Mouse (Mus musculus) layer of hippocampus, adult 9-10 months (tissue): ENCODE data around the gene Prpsap2.
"Not testable (repeated sequence)": the region's sequence is repeated elsewhere in the genome, so short reads cannot be mapped to it uniquely, and the experiment has no call there.

Experiments
- DNase-seq: peaks from one replicate; pipeline ENCODE4 v3.0.0; 2022; ENCODE audit warnings: low spot score

Gene Prpsap2

DNA sequence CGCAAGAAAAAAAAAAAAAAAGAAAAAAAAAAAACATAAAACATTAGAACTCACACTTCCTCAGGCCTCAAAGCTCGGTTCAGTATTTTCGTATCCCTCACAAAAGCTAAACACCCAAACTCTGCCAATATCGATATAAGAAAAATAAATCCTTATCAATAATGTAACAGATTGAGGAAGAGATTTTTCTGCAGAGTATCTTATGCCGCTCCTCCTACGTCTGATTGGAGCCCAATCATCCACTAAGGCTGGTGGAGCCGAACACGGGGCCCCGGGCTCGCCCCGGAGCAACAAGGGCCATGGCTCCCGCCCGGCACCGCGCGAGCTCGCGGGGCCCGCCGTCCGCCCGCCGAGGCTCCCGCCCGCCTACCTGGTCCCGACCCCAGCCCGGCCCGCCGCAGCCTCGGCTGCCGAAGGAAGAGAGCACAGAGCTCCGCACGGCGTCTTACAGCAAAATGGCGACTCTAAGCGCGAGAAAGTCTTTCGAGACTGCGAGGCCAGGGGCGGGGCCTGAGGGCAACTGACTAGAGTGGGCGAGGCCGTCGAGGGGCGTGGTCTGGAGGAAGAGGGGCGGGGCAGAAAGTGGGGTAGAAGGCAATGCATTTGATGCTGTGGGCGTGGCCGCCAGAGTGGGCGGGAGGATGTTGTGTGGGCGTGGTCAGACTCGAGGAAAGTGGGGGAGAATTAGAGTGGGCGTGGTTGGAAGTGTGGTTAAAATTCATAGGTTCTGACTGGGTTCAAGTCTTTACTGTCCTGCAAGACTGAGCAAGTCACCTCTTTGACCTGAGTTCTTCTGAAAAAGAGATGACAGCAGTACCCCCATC, at the start of gene Prpsap2:
TSS of gene Prpsap2 (minus strand) at position 505 of the 824 bp plus-strand sequence.
- DNase-seq, result peak; percentile 96

- DNase-seq, result no peak
These were observed 47.9 kb upstream of the Prpsap2 start for GRCm38 (mm10) chr11:61809793-61810192.

- DNase-seq, result no peak
These were observed 46.7 kb upstream of the Prpsap2 start for GRCm38 (mm10) chr11:61808551-61809117.

DNA sequence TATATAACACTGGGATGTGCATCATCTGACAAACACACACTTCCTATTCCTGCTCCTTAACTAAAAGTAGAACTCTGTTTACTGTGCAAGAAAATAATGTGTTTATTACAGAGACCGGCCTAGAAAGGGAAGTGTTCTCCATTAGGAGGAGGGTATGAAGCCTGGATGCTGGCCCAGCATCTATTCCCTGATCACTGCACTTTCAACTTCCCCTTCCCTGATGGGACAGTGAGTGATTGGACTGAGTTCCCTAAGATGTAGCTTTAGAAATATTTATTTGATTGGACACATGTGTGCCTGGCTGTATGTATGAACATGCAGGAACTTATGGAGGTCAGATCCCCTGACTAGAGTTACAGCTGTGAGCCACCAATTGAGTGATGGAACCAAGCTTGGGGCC, 31.6 kb upstream of the Prpsap2 start:
- no peak for DNase-seq

- no peak for DNase-seq
These were observed 26.7 kb upstream of the Prpsap2 start for GRCm38 (mm10) chr11:61788550-61788949.

GRCm38 (mm10) chr11:61782526-61782925, 20.6 kb upstream of the Prpsap2 start:
- not testable (repeated sequence) for DNase-seq

GRCm38 (mm10) chr11:61774551-61775149, 12.8 kb upstream of the Prpsap2 start:
- DNase-seq, result peak; percentile 53

- DNase-seq, result no peak
These were observed 1.4 kb downstream of the Prpsap2 start for GRCm38 (mm10) chr11:61760518-61760917.

DNA sequence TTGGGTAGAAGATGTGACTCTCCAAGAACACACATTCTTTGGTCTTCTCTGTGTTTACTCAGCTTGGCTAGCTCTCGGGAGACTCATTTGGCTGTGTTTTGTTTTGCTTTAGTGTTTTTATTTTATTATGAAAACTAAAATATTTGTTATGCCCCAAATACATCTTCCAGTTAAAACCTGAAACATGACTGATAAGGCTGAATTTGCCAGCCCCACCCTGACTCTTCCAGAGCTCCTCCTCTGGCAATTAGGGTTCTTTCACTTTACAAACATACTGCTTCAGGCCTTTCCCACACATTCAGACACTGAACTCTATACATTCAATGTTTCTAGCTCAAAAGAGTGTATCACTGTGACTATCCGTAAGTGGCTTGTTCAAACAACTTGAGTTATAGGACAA, 4.7 kb downstream of the Prpsap2 start:
- no peak for DNase-seq

GRCm38 (mm10) chr11:61751612-61752011, 10.3 kb downstream of the Prpsap2 start:
- DNase-seq, result peak; percentile 41

- DNase-seq, result no peak
These were observed 14.7 kb downstream of the Prpsap2 start for GRCm38 (mm10) chr11:61747161-61747560.

DNA sequence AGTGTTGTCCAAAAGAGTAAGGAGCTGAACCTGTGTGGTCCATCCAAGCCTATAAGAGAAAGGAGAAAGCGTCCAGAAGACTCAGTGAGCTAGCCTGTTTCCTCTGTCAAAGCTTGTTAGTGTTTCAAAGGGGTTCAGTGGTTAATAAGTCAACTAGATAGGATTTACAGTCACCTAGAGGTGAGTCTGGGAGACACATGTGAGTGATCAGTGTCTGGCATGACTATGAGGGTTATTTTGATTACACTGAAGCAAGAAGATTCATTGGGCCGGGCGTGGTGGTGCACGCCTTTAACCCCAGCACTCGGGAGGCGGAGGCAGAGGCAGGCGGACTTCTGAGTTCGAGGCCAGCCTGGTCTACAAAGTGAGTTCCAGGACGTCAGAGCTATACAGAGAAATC, 16.1 kb downstream of the Prpsap2 start:
- DNase-seq, result no peak

DNA sequence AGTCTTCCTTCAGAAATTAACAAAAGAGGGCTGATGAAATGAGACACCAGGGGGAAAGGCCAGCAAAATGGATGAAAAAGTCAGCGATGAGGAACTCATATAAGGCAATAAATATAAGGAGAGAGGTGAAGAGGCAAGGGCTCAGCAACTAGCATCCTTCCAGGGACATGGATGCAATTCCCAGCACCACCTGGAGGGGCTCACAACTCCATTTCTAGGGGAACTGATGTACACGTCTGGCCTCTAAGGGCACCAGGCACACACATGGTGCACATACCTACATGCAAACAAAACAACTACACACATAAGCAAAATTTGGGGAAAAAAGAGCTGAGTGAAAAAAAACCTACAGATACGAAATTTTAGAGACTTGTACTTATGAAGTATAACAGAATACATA, 17.4 kb downstream of the Prpsap2 start:
- DNase-seq, result no peak

GRCm38 (mm10) chr11:61743768-61744167, 18.1 kb downstream of the Prpsap2 start:
- no peak for DNase-seq

DNA sequence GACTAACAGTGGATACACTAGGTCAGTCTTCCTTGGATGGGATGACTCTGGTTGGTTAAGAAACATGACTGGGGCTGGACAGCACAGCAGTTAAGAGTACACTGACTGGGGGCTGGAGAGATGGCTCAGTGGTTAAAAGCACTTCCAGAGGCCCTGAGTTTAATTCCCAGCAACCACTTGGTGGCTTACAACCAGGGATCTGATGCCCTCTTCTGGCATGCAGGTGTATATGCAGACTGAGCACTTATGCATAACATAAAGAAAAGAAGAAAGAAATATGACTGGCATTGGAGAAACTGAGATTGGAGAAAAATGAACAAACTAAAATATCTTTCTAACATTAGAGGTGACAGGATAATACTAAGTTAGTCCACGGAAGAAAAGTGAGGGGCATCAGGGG, 21.4 kb downstream of the Prpsap2 start:
- no peak for DNase-seq

GRCm38 (mm10) chr11:61737290-61737689, 24.6 kb downstream of the Prpsap2 start:
- DNase-seq, result no peak

DNA sequence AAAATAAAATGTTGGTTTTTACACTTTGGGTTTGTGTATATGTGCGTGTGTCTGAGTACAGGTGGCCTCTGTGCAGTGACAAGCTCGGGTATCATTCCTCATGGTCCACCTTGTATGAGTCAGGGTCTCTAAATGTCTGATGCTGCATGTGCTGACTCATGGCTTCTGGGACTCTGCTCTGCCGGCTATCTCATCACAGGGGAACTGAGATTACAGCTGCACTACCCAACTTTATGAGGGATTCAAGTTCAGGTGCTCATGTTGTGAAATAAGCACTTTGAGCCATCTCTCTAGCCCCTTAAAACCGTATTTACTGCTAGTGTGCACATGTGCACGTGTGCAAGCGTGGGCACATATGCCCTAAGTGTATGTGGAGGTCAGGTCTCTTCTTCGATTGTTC, 29.2 kb downstream of the Prpsap2 start:
- no peak for DNase-seq

DNA sequence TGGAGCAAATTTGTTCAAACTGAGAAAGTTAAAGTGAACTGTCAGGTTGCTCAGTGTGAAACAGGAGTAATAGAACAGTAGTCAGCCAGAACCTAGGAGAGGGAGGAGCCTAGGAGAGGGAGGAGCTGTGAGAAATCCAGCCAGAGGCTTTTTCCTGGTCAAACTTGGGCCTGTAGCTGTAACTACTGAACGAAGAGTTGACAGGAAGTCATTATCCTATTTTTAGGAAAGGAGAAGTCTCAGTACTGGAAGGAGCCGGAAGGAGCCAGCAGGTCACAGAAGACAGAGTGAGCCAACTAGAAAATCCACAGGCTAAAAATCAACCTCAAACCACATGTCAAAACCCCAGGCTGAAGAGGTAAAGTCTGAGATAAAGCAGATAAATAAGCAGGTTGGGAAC, 33.9 kb downstream of the Prpsap2 start:
- no peak for DNase-seq

DNA sequence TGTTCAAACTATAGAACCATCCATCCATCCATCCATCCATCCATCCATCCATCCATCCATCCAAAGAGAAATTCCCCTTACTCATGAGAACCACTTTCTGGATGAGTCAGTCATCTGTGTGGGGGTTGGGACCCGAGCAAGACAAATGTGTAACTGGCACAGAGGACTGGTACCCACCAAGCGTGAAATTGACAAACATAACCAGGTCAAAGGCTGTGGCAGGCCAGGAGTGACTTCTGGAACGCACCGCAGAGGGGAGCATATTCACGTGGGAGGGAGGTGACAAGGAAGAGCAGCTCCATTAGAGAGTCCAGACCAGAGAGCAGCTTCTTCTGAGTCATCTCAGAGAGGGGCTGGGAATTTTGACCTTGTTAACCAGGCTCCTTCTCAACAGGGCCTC, 39.8 kb downstream of the Prpsap2 start:
- no peak for DNase-seq

- DNase-seq, result no peak
These were observed 41.3 kb downstream of the Prpsap2 start, which contains the start of gene Slc5a10 for GRCm38 (mm10) chr11:61720636-61721035. Slc5a10 (minus strand) TSS chr11:61720826.

DNA sequence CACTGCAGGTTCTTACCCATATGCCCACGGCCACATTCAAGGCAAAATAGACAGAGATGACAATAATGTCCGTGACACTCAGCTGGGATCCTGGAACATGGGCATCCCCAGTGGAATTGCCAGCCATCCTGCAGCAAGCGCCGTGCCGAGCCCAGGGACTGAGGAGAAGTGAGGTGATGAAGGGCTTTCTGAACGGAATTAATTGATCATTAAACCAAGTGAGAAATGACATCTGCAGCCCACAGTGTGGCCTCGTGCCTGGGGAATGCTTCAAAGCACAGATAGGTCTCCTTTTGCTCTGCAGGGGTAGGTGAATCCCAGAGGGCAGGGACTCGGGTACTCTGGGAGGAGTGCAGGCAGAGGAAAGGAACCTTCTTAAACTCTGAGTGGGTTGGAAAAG, 42.1 kb downstream of the Prpsap2 start:
- no peak for DNase-seq

DNA sequence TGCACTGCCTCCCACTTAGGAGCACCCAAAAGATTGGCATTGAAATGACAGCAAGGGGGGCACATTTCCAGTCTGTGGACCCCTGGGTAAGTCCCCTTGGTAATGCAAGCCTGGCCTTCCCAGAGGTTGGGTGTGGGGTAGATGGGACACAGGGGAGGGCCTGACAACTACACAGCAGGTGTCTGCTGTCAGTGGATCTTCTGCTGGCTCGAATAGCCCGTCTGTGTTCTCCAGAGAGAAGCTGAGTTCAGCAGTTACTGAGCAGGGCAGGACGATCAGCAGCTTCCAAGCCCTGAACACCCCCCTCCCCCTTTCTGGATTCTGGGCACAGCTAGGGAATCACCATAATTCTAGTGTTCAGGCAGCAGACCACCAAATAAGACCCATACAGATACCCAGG, 42.5 kb downstream of the Prpsap2 start:
- no peak for DNase-seq

GRCm38 (mm10) chr11:61717990-61718389, 43.9 kb downstream of the Prpsap2 start:
- DNase-seq, result no peak
